Mouse (Mus musculus) telencephalon, adult 2 months (tissue): ENCODE measurements around the gene Srrm3.
A peak's percentile ranks its signal among the peaks of the same experiment; 100 is the strongest.

ENCODE experiments used
- DNase-seq: peaks from one replicate; pipeline ENCODE4 v3.0.0-alpha.2; 2011; ENCODE audit warnings: low read depth, low spot score

The Srrm3 gene

DNA sequence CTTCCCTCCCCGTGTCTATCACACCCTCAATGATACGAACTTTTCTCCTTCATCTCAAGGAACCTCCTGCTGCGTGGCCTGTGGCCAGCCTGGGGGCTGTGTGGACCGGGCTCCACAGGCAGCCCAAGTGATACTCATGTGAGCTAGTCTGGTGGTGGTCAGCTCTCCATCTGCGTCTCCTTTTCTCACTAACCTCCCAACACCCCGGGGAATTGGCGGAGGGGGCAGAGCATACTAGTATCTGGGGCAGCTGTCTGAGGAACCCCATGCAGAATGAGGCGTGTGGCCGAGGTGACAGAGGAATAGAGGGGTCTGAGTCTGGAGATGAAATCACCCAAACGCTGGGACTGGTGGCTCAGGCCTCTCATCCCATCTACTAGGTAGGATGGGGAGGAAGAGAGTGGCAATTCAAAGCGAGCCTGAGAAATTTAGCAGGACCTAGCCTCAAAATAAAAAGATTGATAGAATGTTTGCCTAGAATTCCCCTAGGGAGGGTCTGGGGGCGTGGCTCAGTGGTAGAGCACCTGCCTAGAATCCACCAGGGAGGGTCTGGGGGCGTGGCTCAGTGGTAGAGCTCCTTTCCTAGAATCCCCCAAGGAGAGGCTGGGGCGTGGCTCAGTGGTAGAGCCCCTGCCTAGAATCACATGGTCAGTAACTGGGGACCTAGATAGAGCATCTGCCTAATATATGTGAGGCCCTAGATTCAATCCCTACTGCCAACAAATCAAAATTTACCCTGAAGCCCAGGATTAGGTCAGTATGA, 63.2 kb downstream of the Srrm3 start:
- no peak for DNase-seq

DNA sequence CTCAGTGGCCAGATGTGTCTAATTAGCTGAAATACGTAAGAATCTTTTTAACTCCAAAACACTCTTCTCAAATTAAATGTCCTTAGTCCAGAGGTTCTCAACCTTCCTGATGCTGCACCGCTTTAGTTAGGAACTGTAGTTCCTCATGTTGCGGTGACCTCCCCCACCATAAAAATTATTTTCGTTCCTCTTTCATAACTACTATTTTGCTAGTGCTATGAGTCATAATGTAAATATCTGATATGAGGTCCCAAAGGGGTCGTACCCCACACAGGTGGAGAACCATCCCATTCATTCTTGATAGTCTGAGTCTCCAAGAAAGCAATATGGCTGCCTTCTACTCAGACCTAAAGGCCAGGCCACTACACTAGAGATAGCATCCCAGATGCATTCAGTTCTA, 63.8 kb downstream of the Srrm3 start:
- DNase-seq = no peak

DNA sequence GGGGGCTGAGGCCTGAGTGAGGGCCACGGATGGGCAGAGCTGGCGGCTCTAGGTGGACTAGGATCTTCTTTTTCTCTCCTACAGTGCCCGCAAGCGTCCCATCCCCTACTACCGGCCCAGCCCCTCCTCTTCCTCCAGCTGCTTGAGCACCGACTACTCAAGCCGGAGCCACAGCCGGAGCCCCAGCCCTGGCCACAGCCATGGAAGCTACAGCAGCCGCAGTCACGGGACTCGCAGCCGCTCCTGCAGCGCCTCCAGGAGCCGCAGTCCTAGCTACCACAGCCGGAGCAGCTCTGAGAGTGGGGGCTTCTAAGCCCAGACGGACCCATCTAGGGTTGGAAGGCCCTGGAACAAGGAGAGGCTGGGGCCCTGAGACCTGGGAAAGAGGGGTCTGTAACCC, 66.3 kb downstream of the Srrm3 start:
- no peak for DNase-seq

DNA sequence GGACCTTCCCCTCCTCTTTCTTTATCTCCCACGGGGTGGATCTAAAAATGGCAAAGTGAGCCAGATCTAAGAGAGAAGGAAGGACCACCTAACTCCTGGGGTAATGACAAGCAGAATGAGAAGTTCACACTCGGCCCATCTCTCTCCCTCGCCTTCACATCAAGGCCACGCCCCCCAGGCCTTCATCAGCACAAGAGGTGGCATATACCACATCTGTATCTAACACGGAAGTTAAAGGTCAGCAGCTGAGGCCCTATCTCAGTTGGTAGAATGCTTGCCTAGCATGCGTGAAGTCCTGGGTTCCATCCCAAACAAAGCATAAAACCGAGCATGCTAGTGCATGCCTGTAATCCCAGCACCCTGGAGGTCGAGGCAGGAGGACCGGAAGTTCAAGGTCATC, 67.1 kb downstream of the Srrm3 start:
- DNase-seq = no peak

DNA sequence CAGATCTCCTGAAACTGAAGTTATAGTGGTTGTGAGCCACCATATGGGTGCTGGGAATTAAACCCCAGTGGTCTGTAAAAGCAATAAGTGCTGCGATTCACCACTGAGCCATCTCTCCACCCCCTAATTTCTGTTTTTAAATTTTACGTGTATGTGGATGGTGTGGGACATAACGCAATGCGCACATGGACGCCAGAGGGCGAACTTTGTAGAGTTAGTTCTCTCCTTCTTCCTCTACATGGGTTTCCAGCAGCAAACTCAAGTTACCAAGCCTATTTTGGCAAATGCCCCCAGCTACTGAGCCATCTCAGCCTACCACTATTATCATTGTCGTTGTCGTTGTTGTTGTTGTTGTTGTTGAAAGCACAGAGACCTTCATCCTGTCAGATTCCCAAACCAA, 70.5 kb downstream of the Srrm3 start:
- DNase-seq = peak; percentile 42

DNA sequence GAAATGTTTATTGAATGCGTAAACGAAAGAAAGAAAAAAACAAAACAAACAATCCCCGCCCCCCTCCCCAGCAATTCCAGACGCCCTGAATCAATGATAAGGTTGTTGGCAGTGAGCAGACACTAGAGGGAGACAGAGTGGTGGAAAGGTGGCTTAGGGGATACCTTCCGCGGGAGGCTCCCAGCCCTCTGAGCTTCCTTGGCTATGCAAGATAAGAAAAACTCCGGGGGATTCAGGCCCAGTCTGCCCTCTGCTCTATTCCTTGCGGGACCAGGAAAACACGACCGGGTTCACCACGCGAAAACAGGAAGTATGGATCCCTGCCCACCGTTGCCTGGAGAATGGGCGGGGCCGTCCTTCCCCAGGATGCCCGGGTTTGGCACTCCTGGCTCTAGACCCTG, 71.1 kb downstream of the Srrm3 start:
- peak; percentile 26 for DNase-seq

DNA sequence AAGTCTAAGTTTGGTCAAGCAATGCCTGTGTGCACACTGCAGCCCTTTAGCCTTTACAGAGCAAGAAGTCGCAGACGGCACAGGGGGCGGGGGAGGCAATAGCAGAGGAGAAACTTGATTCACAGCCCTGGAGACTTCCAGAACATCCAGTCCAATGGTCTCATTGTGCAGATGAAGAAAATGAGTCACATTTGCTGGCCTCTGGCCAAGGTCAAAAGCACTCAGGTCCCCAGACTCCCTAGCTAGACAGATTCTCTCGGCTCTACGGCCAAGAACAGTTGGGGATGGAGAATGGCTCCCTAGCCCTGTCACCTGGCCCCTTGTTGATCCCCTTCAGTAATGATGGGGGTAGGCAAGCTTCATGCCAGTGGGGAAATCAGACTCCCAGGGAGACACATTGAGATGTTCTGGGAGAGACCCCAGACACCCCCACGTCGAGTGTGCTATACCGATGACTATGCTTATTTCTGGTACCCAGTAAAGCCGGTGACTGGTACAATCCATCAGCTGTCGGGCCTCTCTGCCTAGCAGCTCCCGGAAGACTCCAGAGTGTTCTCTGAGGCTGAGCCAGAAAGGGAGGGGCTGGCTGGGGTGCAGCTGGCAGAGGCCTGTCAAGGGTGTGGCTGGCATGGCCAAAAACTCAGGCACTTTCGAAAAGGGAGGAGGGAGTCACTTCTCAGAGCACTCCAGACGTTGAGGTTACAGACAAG, 72.9 kb downstream of the Srrm3 start:
- peak; percentile 18 for DNase-seq

DNA sequence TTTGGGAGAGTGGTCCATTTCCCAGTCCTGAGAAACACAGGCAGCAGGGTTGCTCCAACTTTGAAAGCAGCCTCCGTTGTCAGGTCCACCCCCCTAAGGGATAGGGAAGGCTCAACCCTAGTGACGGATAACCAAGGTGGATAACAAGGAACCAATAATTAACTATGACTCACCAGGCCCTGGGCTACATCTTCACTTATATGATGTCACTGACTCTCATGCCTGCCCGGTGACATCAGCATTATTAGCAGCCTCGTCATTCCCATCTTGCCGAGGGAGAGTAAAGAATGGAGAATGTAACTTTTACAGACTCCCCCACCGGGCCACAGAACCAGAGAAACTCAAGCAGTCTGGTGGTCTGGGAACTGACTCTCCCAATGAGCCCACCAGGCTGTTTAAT, 78.0 kb downstream of the Srrm3 start:
- no peak for DNase-seq

DNA sequence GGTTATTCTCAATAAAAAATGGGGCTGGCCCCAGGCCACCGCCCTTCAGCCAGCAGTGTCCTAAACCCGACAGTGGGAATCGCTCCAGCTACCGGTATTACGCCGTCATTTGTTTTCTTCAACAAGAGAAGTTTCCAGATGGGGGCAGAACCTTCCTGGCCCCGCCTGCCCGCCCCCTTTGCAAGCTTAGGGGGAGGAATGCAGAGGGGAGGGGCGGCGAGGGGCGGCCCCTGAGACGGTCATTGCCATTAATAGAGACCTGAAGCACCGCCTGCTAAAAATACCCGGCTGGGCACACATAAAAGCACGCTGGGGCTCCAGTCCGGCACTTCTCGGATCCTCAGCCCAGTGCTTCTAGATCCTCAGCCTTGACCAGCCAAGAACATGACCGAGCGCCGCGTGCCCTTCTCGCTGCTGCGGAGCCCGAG, 81.0 kb downstream of the Srrm3 start, which contains the start of gene Hspb1:
Gene Hspb1 (plus strand): TSS at position 245 of the 428 bp plus-strand sequence.
- DNase-seq = no peak

DNA sequence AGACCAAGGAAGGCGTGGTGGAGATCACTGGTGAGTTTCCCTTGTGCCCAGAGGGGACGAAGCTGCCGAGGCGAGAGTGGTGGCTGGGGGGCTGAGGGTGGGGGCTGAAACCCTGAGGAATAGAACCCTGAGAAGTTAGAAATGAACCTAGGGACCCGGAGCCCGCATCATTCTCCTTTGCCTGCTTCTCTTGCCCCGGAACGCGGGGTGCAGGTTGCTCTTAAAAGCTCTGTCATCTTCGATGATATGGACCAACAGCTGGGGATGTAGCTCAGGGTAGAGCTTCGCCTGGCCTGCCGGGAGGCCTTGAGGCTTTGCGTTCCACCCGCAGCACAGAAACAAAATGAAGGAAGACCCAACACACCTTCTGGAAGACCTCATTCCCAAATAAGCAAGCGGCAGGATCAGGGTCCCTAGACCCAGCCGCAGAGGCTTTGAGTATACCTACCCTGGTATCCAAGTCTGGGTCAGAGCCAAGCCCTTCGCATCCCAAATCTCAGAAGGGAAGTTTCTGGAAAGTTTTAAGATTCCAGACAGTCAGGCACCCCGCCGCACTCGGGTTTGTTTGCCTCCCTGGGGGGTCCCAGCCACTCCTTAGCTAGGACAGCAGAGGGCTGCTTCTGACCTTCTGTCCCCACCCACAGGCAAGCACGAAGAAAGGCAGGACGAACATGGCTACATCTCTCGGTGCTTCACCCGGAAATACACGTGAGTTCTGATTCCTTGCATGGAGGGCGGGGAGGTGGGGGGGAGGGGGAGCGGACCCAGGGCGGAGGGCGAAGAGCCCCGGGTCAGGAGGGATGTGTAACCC, 81.9 kb downstream of the Srrm3 start:
- no peak for DNase-seq

DNA sequence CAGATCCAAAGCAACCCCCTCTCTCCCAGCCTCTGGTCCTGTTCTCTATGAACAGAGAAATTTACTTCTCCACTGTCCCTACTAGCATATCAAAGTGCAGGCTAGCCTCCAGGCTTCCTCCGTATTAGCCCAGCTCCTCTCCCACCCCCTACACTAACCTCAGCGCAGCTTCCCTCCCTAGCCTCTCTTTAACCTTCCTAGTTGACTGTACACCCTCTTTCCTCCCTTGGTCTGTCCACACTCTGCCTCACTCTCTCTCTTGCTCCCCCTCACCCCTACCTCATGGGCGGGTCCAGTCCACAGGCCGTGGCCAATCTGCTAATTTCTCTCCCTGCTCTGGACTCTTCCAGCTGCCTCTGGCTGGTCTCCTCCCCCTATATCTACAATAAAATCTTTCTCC, 83.6 kb downstream of the Srrm3 start:
- DNase-seq = no peak

DNA sequence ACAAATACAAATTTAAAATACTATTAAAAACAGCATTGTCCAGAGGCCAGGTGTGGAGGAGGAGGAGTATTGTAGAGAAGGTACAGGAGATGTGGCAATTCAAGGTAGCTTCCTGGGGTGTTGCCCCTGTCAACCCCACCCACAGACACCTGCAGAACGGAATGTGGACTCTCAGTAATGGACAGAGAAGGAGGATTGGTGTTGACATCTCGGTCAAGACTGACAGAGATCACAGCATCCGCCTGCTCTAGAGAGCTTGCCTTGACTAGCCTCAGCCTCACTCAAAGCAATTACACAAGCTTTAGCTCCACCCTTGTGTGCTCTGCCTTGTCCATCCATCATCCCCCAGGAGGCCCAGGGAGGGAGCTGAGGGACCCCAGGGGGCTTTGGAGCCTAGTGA, 84.2 kb downstream of the Srrm3 start:
- no peak for DNase-seq

DNA sequence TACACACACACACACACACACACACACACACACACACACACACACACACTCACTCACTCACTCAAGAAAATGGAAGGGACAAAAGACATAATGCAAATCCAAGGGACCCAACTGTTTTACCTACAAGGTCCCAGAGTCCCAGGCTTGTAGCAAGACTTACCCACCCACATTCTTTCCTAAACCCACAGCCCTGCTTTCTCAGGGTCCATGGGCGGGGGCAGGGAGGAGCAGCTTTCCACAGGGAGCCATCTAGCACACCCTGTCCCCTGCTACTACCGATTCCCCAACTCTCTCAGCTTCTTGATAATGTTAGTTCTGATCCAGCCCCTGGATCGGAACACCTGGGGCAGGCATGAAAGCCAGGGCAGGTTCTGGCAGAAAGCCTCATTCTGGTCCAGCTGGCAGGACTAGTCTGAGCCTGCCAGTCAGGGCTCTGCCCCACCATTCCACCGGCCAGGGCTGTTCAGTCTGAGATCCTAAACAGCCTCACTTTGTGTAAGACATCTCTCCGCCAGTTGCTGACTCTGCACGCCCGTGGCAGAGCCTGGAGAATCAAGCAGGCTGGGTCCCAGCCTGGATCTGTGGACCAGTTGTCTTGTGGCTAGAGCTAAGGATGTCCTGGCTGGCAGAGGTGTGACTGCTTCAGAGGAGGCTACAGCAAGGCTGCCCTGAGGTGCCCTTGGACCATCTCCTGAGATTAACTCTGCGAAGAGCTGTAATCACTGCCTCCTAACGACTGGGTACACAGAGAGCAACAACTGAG, 86.1 kb downstream of the Srrm3 start:
- no peak for DNase-seq

DNA sequence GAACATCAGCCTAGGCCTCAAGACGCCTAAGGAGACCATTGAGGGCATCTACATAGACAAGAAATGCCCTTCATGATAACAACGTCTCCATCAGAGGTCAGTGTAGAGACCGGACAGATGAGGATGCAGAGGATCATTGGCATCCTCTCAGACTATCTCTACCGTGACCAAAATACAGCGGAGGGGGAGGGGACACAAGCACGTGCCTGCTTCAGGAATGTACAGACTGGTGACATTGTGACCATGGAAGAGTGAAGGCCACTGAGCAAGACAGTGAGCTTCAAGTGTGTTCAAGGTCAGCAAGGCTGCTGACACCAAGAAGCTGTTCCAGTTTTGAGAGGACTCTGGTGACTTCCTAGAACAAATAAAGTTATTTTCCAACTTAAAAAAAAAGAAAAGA, 88.3 kb downstream of the Srrm3 start:
- DNase-seq = no peak

DNA sequence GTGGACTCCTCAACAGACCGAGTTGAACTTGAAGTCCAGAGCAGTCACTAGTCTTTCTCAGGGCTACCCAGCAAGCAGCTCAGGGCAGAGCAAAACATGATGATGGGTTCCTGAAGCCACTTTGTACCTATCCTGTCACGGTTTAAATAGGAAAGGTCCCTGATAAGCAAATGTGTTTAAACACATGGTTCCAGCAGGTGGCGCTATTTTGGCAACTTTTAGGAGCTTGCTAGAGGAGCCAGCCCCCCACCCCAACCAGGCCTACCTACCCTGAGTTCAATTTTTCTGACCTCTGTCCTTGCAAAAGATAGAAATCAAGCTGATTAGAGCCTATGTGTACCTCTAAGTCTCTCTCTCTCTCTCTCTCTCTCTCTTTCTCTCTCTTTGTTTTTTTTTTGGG, 91.3 kb downstream of the Srrm3 start:
- peak; percentile 58 for DNase-seq

DNA sequence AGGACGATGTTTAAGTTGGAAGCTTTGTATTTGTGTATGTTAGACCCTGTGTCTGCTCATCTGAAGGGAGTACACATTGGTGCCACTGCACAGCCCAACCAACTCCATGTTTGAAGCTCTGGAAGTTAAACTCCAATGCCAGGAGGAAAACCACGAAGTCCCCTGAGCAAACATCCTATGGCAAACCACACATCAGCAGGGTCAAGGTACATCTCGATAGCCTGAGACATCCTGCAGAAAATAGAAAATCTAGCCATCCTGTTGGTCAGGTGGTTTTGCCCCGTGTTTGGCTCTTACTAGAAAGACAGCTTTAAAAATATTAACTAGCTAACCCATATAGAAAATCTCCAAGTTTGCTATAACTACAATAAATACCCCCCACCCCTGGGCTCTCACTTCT, 92.3 kb downstream of the Srrm3 start:
- no peak for DNase-seq

DNA sequence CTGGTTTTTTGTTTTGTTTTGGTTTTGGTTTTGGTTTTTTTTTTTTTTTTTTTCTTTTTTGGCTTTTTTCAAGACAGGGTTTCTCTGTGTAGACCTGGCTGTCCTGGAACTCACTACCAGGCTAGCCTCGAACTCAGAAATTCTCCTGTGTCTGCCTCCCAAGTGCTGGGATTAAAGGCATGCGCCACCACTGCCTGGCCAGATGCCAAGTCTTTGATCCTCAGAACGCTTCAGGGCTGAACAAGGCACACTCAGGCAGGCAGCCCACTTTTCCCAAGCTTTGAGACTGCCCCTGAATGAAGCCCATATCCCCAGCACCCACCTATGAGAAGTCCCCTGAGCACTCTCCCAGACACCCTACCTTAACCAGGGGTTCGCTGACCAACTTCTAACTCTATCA, 93.1 kb downstream of the Srrm3 start:
- no peak for DNase-seq

DNA sequence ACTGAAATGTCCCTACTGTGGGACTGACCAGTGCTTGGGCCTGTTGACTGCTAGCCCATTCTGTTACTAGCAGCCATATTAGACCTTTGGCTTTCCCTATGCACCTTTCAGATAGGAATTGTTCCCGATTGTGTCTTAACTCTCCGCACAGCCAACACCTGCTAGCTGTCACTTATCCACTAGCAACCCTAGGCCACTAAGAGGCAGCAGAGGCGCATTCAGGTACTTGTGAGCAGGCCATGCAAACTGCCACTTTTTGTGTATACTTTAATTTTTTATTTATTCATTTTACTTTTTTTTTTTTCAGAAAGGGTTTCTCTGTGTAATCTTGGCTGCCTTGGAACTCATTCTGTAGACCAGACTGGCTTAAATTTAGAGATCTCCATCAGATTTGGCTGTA, 94.0 kb downstream of the Srrm3 start:
- no peak for DNase-seq

DNA sequence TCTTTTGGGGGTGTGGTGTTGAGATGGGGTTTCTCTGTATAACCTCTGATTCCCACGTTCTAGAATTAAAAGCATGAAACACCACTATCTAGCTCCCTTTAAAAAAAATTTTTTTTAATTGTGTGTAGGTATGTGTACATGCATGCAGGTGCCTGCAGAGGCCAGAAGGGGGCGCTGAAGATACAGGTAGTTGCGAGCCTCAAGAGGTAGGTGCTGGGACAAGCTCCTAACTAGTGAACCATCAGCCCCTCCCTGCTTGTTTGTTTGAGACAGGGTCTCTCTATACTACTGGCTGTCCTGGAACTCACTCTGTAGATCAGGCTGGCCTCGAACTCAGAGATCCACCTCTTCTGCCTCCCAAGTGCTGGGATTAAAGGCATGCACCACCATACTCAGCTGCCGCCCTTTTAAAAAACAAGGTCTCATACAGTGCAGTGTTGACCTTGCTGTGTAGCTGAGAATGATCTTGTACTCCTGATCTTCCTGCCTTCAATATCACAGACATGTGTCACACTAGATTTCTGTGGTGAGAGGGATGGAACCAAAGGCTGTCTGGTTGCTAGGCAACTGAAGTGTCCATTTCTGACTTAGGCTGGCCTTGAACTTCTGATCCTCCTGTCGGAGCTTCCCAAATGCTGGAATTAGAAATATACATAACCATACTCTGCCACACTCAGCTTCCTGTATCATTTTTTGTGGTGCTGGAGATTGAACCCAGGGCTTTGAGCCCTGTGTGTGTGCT, 94.8 kb downstream of the Srrm3 start:
- DNase-seq = no peak

DNA sequence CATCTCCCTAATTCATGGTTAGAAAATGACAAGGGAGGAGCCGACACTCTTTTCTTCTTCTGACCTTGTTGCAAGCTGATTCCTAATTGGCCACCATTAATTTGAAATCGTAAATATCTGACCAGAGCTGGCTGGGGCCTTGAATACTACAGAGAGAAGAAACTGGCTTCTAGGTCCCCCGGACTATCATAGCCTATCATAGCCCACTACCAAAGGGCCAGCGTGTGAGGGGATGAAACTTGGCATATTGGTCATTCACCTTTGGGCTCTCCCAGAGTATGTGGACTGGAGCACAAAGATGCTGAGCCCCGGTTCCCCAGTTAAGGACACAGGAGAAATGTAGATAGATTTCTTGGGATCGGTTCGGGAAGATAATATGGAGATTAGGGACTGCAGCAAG, 96.4 kb downstream of the Srrm3 start:
- DNase-seq = no peak

DNA sequence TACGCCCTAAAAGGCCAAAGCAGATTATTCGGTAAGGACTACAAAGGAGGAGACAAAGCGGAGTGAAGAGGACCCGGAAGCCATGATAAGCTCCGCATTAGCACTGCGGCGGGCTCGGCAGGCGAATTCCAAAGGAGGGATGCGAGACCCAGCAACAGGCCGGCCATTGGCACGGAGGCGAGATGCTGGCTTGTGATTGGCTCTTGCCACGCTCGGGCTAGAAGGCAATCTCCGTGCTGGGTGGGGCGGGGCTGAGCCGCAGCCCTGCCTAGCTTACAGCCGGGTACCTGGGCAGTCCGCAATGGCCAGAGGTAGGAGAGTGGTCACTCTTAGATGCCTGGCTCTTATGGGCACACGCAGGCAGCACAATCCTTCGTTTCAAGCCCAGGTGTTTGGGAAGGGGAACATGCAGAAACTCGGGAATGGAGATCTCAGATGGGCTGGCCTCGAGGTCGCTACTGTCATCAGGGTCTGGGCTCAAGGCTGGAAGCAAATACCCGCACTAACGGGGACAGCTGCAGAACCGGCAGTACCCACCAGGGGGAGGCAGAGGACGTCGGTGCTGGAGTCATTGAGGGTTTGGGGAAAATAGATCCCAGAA, 97.0 kb downstream of the Srrm3 start:
- DNase-seq = peak; percentile 92
